Mouse (Mus musculus): ENCODE results near the gene Thra.
"Not testable (repeated sequence)": the region's sequence is repeated elsewhere in the genome, so short reads cannot be mapped to it uniquely, and the experiment has no call there.

Thra gene

DNA sequence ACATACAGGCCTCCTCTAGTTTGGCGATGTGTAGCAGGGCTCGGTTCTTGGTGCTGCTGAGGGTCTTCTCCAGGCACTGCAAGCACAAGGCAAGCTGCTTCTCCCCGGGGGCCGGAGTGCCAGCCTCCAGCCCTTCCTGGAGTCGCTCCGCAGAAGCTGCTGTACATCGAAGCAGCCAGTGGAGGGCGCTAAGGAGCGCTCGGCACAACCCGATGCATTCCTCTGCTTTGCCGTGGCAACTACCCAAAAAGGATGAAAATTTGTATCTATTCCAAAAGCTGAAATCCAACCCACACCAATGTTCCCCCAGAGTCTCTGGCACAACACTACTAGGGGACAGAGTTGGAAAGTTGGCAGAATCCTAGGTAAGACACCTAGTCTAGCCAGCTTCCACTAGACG lies 22.5 kb upstream of the Thra start:
- peak; percentile 66 to 88 for DNase-seq (ENCODE audit: low spot score in 2 of 2)

- no peak for DNase-seq (ENCODE audit: low spot score in 2 of 2)
These were observed 19.7 kb upstream of the Thra start for GRCm38 (mm10) chr11:98720756-98721155.

DNA sequence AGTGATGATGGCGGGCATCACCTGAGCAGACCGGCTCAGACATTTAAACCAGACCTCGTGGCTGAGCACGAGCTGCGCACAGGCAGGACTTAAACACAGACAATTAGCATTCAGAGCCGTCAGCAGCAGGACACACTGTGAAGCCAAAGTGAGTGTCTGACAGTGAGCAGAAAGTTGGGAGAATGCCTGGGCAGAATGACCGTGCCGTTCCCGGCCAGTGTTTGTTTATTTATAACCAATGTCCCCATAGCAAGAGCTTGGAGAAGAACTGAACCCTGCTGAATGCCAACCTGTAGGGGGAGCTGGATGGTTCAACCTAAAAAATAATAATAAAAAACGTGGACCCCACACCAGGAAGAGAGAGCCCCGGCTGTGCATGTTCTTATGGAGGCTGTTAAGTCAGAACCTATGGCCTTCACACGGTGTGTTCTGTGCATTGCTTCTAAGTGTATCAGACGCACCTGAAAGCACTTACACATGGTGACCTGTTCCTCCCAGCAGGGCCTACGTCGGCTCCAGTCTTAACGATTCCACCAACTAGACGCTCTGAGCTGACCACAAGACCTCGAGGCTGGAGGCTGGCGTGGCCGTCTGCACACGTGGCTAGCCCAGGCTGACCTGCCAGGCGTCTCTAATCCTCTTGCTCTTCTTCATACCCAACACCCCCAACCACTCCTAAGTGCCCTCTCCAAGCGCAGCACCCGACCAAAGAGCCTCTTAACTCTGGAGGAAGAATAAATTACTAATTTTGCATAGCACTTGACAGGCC lies 18.8 kb upstream of the Thra start:
- peak in 1 of 2 experiments; percentile 58 for DNase-seq (ENCODE audit: low spot score in 2 of 2)

DNA sequence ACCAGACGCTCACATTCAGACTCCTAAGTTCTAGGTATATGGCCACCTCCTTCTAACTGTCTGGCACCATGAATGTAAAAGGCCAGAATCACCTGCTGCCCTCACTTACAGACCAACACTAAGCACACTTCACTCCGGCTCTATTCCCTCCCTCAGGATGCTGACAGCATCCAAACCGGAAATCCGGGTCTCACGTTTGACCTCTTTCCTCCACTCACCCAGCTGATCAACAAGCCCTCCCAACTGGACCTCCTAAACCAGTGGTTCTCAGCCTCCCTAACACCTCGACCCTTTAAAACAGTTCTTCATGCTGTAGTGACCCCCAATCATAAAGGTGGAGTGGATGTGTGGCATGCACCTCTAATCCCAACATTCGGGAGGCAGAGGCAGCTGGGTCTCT lies 17.3 kb upstream of the Thra start:
- DNase-seq (ENCODE audit: low spot score in 2 of 2), result no peak

DNA sequence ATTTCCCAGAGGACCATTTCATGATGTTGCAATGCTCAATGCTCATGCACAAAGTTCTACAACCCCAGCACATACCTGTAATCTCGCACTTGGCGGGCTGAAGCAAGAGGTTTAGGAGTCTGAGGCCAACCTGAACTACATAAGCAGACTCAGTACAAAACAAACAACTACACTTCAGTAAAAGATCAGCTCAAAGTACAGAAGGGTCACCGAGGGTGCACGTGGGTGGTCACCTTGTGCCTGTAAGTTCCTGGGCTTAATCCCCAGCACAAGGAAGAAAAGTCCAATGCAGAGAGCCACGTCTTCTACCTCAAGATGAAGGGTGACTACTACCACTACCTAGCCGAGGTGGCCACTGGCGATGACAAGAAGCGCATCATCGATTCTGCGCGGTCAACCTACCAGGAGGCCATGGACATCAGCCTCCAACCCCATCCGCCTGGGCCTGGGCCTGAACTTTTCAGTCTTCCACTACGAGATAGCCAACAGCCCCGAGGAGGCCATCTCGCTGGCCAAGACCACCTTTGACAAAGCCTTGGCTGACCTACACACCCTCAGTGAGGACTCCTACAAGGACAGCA lies 14.4 kb upstream of the Thra start:
- peak in 1 of 2 experiments; percentile 58 for DNase-seq (ENCODE audit: low spot score in 2 of 2)

GRCm38 (mm10) chr11:98729119-98729588 lies 11.3 kb upstream of the Thra start, which contains the start of gene Med24:
Gene Med24 (minus strand): TSS chr11:98729435.
- peak; percentile 81 to 84 for DNase-seq (ENCODE audit: low spot score in 2 of 2)

DNA sequence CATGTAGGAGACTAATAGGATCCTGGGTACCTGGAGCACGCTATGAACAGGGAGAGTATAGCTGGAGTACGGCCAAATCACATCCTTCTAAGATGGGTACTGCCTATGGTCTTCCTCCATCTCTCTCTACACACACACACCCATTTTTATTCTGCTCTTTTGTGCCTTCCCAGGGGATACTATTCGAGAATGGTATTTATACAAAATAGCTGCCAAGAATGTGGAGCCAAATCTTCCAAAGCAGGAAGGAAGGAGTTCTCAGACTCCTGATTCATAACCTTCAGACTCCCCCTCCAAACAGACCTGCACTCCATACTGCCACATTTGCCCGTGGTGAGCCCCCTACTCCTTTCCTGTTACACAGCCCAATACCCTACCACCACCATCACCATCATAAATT lies 9.7 kb upstream of the Thra start:
- no peak for DNase-seq (ENCODE audit: low spot score in 2 of 2)

DNA sequence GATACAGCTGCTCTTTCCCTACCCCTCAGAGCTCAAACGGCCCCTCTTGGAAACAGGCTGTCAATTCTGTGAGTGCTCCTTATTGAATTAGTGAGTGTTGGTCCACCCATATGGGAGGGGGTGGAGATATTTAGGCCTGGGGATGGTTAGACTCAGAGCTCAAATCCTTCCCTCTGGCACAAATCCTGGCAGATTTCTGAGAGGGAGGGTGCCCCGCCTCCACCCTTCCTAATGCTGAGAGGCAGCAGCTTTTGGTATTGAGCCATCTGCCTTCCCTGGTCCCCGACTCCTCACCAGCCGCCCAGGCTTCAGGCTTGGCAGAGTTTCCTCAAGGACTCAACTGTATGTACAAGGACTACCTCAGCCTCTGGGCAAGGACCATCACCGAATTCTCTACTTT lies 9.3 kb upstream of the Thra start:
- DNase-seq (ENCODE audit: low spot score in 2 of 2), result peak in 1 of 2 experiments; percentile 58

DNA sequence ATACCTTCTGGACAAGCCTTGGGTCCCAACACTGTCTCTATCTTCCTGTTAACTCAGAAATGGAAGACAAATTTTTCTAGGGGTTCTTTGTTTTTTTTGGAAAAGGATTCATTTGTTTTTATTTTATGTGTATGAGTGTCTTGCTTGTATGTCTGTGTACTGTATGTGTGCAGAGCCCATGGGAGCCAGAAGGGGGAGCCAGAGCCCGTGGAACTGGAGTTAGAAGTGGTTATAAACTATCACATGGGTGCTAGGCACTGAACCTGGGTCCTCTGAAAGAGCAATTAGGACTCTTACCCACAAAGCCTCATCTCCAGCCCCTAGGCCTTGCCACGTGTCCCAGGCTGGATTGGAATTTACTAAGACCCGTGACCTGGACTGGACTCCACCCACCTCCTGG lies 6.4 kb upstream of the Thra start:
- peak in 1 of 2 experiments; percentile 61 for DNase-seq (ENCODE audit: low spot score in 2 of 2)

- no peak for DNase-seq (ENCODE audit: low spot score in 2 of 2)
These were observed 5.3 kb upstream of the Thra start for GRCm38 (mm10) chr11:98735111-98735510.

DNA sequence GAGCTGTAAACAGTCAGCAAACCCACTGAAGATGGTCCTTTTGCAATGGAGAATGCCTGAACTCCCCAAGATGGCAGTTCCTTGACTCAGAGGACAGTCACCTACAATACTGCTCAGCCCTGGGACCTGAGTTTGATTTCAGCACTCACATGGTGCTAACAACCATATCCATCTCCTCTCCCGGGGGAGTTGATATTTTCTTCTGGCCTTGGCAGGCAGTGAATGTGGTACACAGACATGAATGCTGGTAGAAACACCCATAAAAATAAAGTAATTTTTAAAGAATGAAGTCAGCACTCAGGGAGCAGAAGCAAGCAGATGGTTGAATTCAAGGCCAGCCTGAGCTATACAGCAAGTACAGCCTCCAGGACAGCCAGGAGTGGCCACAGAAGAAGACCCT lies 4.3 kb upstream of the Thra start:
- DNase-seq (ENCODE audit: low spot score in 2 of 2), result no peak

GRCm38 (mm10) chr11:98737220-98737619 lies 3.2 kb upstream of the Thra start:
- DNase-seq (ENCODE audit: low spot score in 2 of 2), result not testable (repeated sequence)

DNA sequence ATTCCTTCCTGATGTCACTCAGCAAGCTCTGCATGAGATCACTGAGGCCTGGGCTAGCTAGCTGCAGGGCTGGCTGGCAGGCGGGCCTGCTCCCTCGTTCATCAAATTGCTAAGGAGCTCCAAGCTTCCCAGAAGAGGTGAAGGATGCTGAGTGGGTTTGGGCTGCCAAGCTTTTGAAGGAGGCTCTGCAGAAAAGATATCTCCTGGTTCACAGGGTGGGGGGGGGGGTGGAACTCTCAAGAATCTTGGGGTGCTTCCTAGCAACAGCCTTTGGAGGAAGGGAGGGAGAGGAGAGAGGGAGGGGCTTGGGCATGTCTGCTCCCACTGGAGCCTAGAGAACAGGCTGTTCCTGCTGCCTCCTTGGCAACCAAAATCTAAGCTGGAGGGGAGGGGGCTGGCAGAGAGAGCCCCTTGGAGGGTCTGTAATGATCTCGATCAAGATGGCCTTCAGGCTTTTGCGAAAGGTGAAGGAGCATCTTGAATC lies 2.0 kb upstream of the Thra start:
- DNase-seq (ENCODE audit: low spot score in 2 of 2), result no peak

- no peak for DNase-seq (ENCODE audit: low spot score in 2 of 2)
These were observed 1.5 kb upstream of the Thra start for GRCm38 (mm10) chr11:98738925-98739324.

DNA sequence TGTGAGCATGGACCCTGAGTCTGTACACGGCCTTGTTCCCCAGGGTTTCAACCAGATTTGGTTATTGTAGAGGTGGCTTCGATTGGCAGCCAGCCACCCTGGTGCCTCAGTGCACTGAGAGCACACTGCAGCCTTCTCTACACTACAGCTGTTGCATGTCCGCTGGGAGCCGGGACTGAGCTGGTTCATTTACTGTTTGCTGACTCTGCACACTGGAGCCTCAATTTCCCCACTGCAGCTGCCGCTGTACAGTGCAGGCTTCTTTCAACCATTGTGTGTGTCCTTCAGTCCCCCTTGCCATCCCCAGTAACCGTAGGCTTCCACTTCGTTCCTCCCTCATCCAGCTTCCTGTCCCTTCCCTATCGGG lies 429 bp upstream of the Thra start:
- peak in 1 of 2 experiments; percentile 66 for DNase-seq (ENCODE audit: low spot score in 2 of 2)

DNA sequence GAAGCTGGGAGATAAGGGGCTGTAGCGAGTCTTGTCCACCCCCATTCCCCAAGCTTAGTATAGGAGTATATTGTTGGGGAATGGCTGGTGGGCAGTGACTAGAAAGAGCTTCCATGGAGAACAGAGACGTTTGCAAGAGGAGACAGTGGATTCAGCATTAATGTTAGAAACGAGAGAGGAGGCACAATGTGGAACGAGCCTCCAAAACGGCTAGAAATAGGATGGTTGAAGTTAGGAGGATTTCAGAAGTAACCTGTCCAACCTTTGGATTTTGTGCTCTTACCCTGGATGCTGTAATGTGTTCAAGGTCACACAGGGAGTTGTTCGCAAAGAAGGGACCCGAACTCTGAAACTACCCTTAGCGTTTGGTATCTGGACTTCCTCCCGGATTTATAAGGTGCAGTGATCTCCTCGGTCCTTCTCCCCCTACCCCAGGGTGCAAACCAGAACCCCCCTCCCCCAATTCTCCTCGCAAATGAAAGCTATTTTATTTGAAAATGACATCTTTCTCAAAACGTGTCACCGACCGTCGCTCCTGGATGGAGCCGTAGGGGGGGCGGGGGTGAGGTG lies 698 bp downstream of the Thra start:
- no peak for DNase-seq (ENCODE audit: low spot score in 2 of 2)

DNA sequence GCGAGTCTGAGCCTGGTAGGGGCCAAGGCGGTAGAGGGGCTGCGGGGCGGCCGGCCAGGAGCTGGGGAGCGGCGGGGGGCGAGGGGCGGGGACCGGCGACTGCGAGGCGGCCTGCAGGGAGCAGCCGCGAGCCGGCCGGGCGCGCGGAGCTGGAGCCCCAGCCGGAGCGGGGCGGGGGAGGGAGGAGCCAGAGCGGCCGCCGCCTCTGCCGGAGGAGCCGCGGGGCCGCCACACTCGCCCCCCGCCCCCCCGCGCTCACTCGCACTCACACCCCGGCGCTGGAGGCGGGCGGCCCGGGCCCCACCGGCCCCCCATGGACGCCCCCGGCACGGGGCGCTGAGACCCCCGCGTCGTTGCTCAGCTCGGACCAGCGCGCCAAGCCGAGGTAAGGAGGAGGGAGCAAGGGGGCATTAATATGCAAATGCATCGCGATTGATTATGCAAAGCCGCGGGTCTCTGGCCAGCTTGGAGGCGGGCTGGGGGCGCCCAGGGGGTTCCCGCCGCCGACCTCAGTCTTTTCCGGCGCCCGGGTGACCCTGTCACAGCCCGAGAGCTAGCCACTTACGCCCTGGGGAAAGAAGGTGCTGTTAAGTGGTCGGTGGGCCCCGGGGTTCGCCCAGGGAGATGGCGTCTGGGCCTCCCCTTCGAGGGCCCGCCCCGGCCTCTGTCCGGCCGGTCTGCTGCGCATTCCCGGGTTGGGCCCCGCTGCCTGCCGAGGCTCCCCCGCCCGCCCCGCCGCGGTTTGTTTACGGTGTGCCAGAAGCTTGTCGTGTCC lies 1.4 kb downstream of the Thra start:
- DNase-seq (ENCODE audit: low spot score in 2 of 2), result peak; percentile 80 to 89

DNA sequence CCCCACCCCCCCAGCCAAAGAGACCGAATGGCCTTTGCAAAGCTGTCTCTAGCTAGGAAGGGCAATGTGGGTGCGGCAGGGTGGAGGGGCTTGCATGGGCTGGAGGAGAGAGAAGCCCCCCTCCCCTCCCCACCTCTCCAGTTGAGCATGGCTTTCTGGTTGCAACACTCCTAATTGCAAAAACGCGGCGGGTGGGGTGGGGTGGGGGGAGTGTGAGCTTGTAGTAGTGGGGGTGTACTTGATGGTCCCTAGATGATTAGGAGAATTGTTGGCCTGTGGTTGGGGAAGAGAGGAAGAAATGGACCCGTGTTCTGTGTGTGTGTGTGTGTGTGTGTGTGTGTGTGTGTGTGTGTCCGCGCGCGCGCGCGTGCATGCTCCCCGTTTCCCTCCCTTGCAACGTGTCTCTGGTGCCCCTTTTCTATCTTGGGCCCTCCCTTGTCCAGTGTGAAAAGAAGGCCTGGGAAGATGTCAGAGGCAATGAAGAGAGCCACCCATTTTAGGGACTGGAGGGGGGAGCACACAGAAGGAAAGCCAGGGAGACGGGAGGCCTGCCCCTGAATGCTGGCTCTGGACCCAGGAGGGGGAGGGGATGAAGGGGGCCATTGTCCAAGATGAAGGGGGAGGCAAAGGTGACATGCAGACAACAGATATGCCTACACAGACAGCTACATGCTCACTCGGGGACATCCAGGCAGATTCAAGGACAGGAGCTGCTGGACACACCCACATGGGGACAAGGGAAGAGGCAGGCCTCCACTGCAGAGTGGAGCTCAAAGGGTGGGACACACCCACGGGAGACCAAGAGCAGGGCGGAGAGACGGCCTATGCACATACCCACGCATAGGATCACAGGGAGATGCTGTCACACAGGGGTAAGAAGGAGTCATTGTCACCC lies 2.2 kb downstream of the Thra start:
- peak in 1 of 2 experiments; percentile 70 for DNase-seq (ENCODE audit: low spot score in 2 of 2)

GRCm38 (mm10) chr11:98743655-98744345 lies 3.4 kb downstream of the Thra start:
- peak in 1 of 2 experiments; percentile 61 for DNase-seq (ENCODE audit: low spot score in 2 of 2)

GRCm38 (mm10) chr11:98744456-98745019 lies 4.1 kb downstream of the Thra start:
- peak in 1 of 2 experiments; percentile 58 for DNase-seq (ENCODE audit: low spot score in 2 of 2)
